Mouse (Mus musculus) bone marrow, adult 2 months (tissue): Measurements from ENCODE around the gene Tnfsf15. TPM values are rescaled to one million over a fixed set of nuclear protein-coding genes. Genes with fewer than 3 reads are reported as not detected.

Experiments used
- H3K27ac ChIP-seq: fragments of 200-500 bp; 2 replicates; pipeline ENCODE4 v1.5.1; 2012; ENCODE audit warnings: low read depth, mild to moderate bottlenecking, control low read depth, inconsistent platforms, low read length; ENCODE audit not compliant: control insufficient read depth, poor library complexity, insufficient read depth
- H3K4me1 ChIP-seq: fragments of 200-500 bp; 2 replicates; pipeline ENCODE4 v1.6.1; 2011; ENCODE audit warnings: low read length; ENCODE audit not compliant: control insufficient read depth, insufficient read depth
- H3K4me3 ChIP-seq: fragments of 200-500 bp; replicated peaks from 2 replicates; pipeline ENCODE3; 2011; ENCODE audit warnings: mild to moderate bottlenecking, low read depth, low read length, control low read depth; ENCODE audit not compliant: control insufficient read depth
- CTCF ChIP-seq: fragments of 200-500 bp; IDR thresholded peaks from 2 replicates; pipeline ENCODE4 v1.5.1; 2011; ENCODE audit warnings: low read length, control low read depth; ENCODE audit not compliant: control insufficient read depth, insufficient read depth
- POLR2A ChIP-seq: fragments of 200-500 bp; IDR thresholded peaks from 2 replicates; pipeline ENCODE4 v1.6.1; 2011; ENCODE audit warnings: low read depth, mild to moderate bottlenecking, control low read depth, low read length, borderline replicate concordance; ENCODE audit not compliant: control insufficient read depth
- WGBS: fragments of 180-500 bp; shearing (Covaris S2); methylation state at CpG from one replicate; pipeline ENCODE4 v1.1.7; 2018; 5-methylcytosine and 5-hydroxymethylcytosine counted together
- polyA plus RNA-seq: library from polyadenylated mRNA; stranded (reverse); fragments of >200 nt; gene quantifications from 2 replicates; pipeline ENCODE4 v1.2.4, GENCODE M21; 2011; ENCODE audit warnings: low replicate concordance; ENCODE audit not compliant: missing spikeins, insufficient read depth, insufficient read length

Tnfsf15 gene
- polyA plus RNA-seq, 1 experiment: not detected

- Histone ChIP-seq H3K4me3 (no peak overlapping the region), H3K4me1 (no peaks in the 10 kb centered on the region), H3K27ac (no peak overlapping the region)
- 34% methylated on average over 5 of the region's 5 CpGs for WGBS
- no peak for TF ChIP-seq POLR2A
- no peak for TF ChIP-seq CTCF
These were observed 40.7 kb downstream of the Tnfsf15 start for GRCm38 (mm10) chr4:63704232-63704631.

- no peak overlapping the region for H3K27ac ChIP-seq
- 72% methylated on average over 2 of the region's 2 CpGs for WGBS
- H3K4me1 ChIP-seq: no peaks in the 10 kb centered on the region
- TF ChIP-seq CTCF (no peak), POLR2A (no peak)
- H3K4me3 ChIP-seq: no peak overlapping the region
These were observed 41.2 kb downstream of the Tnfsf15 start for GRCm38 (mm10) chr4:63703686-63704085.

- TF ChIP-seq CTCF: no peak
- TF ChIP-seq POLR2A: no peak
- WGBS: 83% methylated on average over 4 of the region's 4 CpGs
- H3K4me1 ChIP-seq: no peaks in the 10 kb centered on the region
- no peak overlapping the region for H3K4me3 ChIP-seq
- no peak overlapping the region for H3K27ac ChIP-seq
These were observed 42.8 kb downstream of the Tnfsf15 start for GRCm38 (mm10) chr4:63702006-63702704.

- H3K4me3 ChIP-seq: no peak overlapping the region
- 9% methylated on average over 3 of the region's 3 CpGs for WGBS
- H3K27ac ChIP-seq: no peak overlapping the region
- TF ChIP-seq CTCF (no peak), POLR2A (no peak)
- H3K4me1 ChIP-seq: no peaks in the 10 kb centered on the region
These were observed 45.2 kb downstream of the Tnfsf15 start for GRCm38 (mm10) chr4:63699749-63700148.

DNA sequence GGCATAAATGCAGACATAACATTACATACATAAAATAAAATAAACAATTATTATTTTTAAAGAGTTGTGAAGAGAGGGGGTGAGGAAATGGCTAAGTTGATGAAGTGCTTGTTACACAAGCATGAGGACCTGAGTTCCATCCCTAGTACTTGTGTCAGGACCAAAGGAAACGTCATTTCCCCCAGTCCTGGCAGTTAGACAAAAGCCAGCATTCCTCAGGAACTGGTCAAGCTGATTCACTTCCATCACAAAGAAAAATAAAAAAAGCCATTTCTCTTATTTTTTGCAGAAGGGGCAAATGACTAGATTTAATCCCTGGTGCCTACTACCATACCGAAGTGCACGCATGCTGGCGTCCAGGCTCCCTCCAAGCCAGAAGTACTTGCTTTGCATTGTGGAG, 48.0 kb downstream of the Tnfsf15 start:
- TF ChIP-seq POLR2A: no peak
- no peak for TF ChIP-seq CTCF
- no peaks in the 10 kb centered on the region for H3K4me1 ChIP-seq
- WGBS: 83% methylated on average over 4 of the region's 4 CpGs
- no peak overlapping the region for H3K27ac ChIP-seq
- H3K4me3 ChIP-seq: no peak overlapping the region

DNA sequence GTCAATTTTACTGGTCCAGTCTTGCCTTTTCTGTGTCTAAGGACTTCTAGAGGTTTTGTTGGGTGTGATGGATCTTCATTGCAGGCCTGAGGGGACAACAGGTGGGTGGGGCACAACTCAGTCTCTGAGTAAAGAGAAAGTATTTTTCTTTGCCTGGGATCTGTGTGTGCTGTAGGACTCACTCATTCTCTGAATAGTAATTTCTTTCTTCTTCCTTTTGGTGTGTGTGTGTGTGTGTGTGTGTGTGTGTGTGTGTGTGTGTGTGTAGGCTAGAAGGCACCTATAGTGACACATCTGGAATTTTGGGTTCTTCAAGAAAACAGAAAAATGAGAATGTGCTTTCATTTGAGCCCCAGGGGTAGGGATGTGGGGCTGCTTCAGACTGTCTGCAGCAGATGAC, 52.6 kb downstream of the Tnfsf15 start:
- Histone ChIP-seq H3K4me3 (no peak overlapping the region), H3K4me1 (no peaks in the 10 kb centered on the region), H3K27ac (no peak overlapping the region)
- no peak for TF ChIP-seq CTCF
- no peak for TF ChIP-seq POLR2A

- Histone ChIP-seq H3K27ac (no peak overlapping the region), H3K4me1 (peaks cover 3% of the 10 kb centered on the region; the same call in 1 of the 2 replicates), H3K4me3 (no peak overlapping the region)
- no peak for TF ChIP-seq CTCF
- TF ChIP-seq POLR2A: no peak
- 84% methylated on average over 8 of the region's 8 CpGs for WGBS
These were observed 57.5 kb downstream of the Tnfsf15 start for GRCm38 (mm10) chr4:63687429-63687828.

DNA sequence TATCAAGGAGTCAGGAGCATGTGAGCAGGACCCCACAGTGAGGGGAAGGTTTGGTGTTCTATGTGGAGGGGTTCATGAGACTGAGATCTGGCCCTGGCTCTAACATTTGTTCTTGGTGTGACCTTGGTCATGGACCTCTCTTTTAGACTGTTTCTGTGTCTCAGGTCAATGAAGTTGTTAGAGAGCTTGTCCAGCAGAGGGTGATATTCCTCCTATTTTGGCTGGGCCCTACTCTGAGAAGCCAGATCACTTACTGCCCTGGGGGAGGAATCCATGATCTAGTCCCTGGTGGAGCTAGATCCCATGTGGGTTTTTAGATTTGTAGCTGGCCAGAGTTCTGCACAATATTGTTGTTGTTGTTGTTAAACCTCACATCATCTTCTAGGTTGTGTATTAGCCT, 58.8 kb downstream of the Tnfsf15 start:
- TF ChIP-seq CTCF: peak; percentile 19; the same call in 1 of the 2 replicates
- TF ChIP-seq POLR2A: no peak

DNA sequence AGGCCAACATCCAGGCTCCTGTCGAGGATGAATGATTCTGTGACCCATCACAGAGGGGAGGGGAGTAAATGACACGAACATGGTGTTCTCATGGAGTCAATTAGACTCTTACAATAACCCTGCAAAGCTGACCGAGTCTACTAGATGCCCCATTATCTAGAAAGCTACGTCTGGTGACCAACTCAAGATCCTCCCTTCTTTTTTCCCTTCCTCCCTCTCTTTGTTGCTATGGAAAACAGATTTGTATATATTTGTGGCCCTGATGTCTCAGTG, 59.7 kb downstream of the Tnfsf15 start:
- TF ChIP-seq POLR2A (no peak), CTCF (no peak)
- 60% methylated on average over 4 of the region's 4 CpGs for WGBS
- Histone ChIP-seq H3K4me1 (peaks cover 3% of the 10 kb centered on the region; the same call in 1 of the 2 replicates), H3K27ac (no peak overlapping the region), H3K4me3 (no peak overlapping the region)

More for the DNA sequence above, 58.8 kb downstream of the Tnfsf15 start:
- Histone ChIP-seq H3K4me3 (no peak overlapping the region), H3K4me1 (peaks cover 3% of the 10 kb centered on the region; the same call in 1 of the 2 replicates), H3K27ac (no peak overlapping the region)
